Mouse (Mus musculus): ENCODE data around the gene Gm10142. TPM values are rescaled to one million over a fixed set of nuclear protein-coding genes. Genes with fewer than 3 reads are reported as not detected.
"Not testable (repeated sequence)": the region's sequence is repeated elsewhere in the genome, so short reads cannot be mapped to it uniquely, and the experiment has no call there.

Gm10142 gene
- polyA plus RNA-seq, 1 experiment from 2014 or later = 0.56 TPM

GRCm38 (mm10) chr10:77738929-77739328, 23.3 kb downstream of the Gm10142 start:
- 0 out of 2 replicates have a peak, but pooled peaks cover 4% of the 10 kb centered on the region for H3K4me1 ChIP-seq
- no peak overlapping the region for H3K27ac ChIP-seq (replicated peaks)
- no peaks in the 10 kb centered on the region for H3K9me3 ChIP-seq (replicated peaks)
- no peak for ATAC-seq (ENCODE audit: insufficient number of reproducible peaks, low FRiP score, low TSS enrichment, low read depth)
- H3K9ac ChIP-seq = no peak overlapping the region
- H3K27me3 ChIP-seq = no peaks in the 10 kb centered on the region
- H3K4me2 ChIP-seq (replicated peaks) = no peak overlapping the region
- no peaks in the 10 kb centered on the region for H3K36me3 ChIP-seq
- WGBS = 88% methylated on average over 4 of the region's 4 CpGs
- no peak overlapping the region for H3K4me3 ChIP-seq (replicated peaks)

GRCm38 (mm10) chr10:77741924-77742688, 26.5 kb downstream of the Gm10142 start, which contains the start of gene Gm18596:
Gene Gm18596, minus strand, starts transcription at chr10:77742638.
- not testable (repeated sequence) for H3K9me3 ChIP-seq (replicated peaks); H3K4me3 ChIP-seq (replicated peaks); H3K36me3 ChIP-seq; H3K27me3 ChIP-seq; H3K27ac ChIP-seq (replicated peaks); H3K4me1 ChIP-seq; H3K9ac ChIP-seq; H3K4me2 ChIP-seq (replicated peaks); ATAC-seq (ENCODE audit: insufficient number of reproducible peaks, low FRiP score, low TSS enrichment, low read depth)
- WGBS = 55% methylated on average over 5 of the region's 5 CpGs

- H3K4me3 ChIP-seq (replicated peaks); ATAC-seq (ENCODE audit: insufficient number of reproducible peaks, low FRiP score, low TSS enrichment, low read depth); H3K9me3 ChIP-seq (replicated peaks); H3K4me2 ChIP-seq (replicated peaks); H3K27me3 ChIP-seq; H3K4me1 ChIP-seq; H3K27ac ChIP-seq (replicated peaks); H3K36me3 ChIP-seq; H3K9ac ChIP-seq: not testable (repeated sequence)
- WGBS = 78% methylated on average over 1 of the region's 1 CpGs
These were observed 35.1 kb downstream of the Gm10142 start for GRCm38 (mm10) chr10:77750686-77751085.

- H3K4me1 ChIP-seq; H3K4me3 ChIP-seq (replicated peaks); H3K27me3 ChIP-seq; H3K36me3 ChIP-seq; H3K4me2 ChIP-seq (replicated peaks); H3K9ac ChIP-seq; ATAC-seq (ENCODE audit: insufficient number of reproducible peaks, low FRiP score, low TSS enrichment, low read depth); H3K27ac ChIP-seq (replicated peaks); H3K9me3 ChIP-seq (replicated peaks): not testable (repeated sequence)
- WGBS = 47% methylated on average over 1 of the region's 1 CpGs
These were observed 35.6 kb downstream of the Gm10142 start, which contains the start of gene Gm9736 for GRCm38 (mm10) chr10:77751254-77751653. Gene Gm9736, minus strand, starts transcription at chr10:77751354.

- not testable (repeated sequence) for H3K4me2 ChIP-seq (replicated peaks); H3K9me3 ChIP-seq (replicated peaks); H3K27ac ChIP-seq (replicated peaks); H3K27me3 ChIP-seq; ATAC-seq (ENCODE audit: insufficient number of reproducible peaks, low FRiP score, low TSS enrichment, low read depth); H3K4me3 ChIP-seq (replicated peaks); H3K9ac ChIP-seq; H3K4me1 ChIP-seq; H3K36me3 ChIP-seq
- 57% methylated on average over 3 of the region's 3 CpGs for WGBS
These were observed 36.7 kb downstream of the Gm10142 start for GRCm38 (mm10) chr10:77752312-77752711.

- no peak for ATAC-seq (ENCODE audit: insufficient number of reproducible peaks, low FRiP score, low TSS enrichment, low read depth)
- Histone ChIP-seq H3K27me3 (no peaks in the 10 kb centered on the region), H3K36me3 (no peaks in the 10 kb centered on the region), H3K4me1 (no peaks in the 10 kb centered on the region), H3K27ac (replicated peaks) (no peak overlapping the region), H3K4me3 (replicated peaks) (no peak overlapping the region), H3K9me3 (replicated peaks) (no peaks in the 10 kb centered on the region), H3K9ac (no peak overlapping the region), H3K4me2 (replicated peaks) (no peak overlapping the region)
These were observed 37.8 kb downstream of the Gm10142 start for GRCm38 (mm10) chr10:77753448-77753847.

GRCm38 (mm10) chr10:77759582-77759981, 44.0 kb downstream of the Gm10142 start, which contains the start of gene Gm3233:
Gene Gm3233, minus strand, starts transcription at chr10:77759682.
- 80% methylated on average over 1 of the region's 1 CpGs for whole genome bisulfite sequencing
- not testable (repeated sequence) for H3K27ac ChIP-seq (replicated peaks); H3K27me3 ChIP-seq; H3K9ac ChIP-seq; H3K4me3 ChIP-seq (replicated peaks); ATAC-seq (ENCODE audit: insufficient number of reproducible peaks, low FRiP score, low TSS enrichment, low read depth); H3K4me2 ChIP-seq (replicated peaks); H3K9me3 ChIP-seq (replicated peaks); H3K36me3 ChIP-seq; H3K4me1 ChIP-seq

Other genes starting within 250 kb of the Gm10142 start
- 37.5 and 38.8 TPM in 2 replicates for gene Fam207a, start 200.0 kb upstream of the Gm10142 start, polyA plus RNA-seq (2015; fragmentation: Nextera tagmentation; extraction: Ambion mirVana)
- gene Itgb2, start 185.6 kb upstream of the Gm10142 start, polyA plus RNA-seq (2015; fragmentation: Nextera tagmentation; extraction: Ambion mirVana) = 2.8 and 3.3 TPM in 2 replicates
- 135 and 136 TPM in 2 replicates for gene Pttg1ip, start 134.1 kb upstream of the Gm10142 start, polyA plus RNA-seq (2015; fragmentation: Nextera tagmentation; extraction: Ambion mirVana)
- gene Sumo3, start 109.7 kb upstream of the Gm10142 start, polyA plus RNA-seq (2015; fragmentation: Nextera tagmentation; extraction: Ambion mirVana) = 323 and 339 TPM in 2 replicates
- 3.1 TPM in 1 of 2 replicates, not detected in the other for gene Gm49325, start 109.6 kb upstream of the Gm10142 start, polyA plus RNA-seq (2015; fragmentation: Nextera tagmentation; extraction: Ambion mirVana)
- 92.2 and 102 TPM in 2 replicates for gene Ube2g2, start 93.5 kb upstream of the Gm10142 start, polyA plus RNA-seq (2015; fragmentation: Nextera tagmentation; extraction: Ambion mirVana)
- gene Tspear, start 29.2 kb upstream of the Gm10142 start, polyA plus RNA-seq (2015; fragmentation: Nextera tagmentation; extraction: Ambion mirVana) = 3.3 and 3.4 TPM in 2 replicates
- 0.60 and 0.85 TPM in 2 replicates for gene Gm19402, start 25.1 kb upstream of the Gm10142 start, polyA plus RNA-seq (2015; fragmentation: Nextera tagmentation; extraction: Ambion mirVana)
- gene Gm9508, start 18.6 kb upstream of the Gm10142 start, polyA plus RNA-seq (2015; fragmentation: Nextera tagmentation; extraction: Ambion mirVana) = 1.0 and 1.9 TPM in 2 replicates
- 0.59 TPM in 1 of 2 replicates, not detected in the other for gene Gm10272, start 9.2 kb upstream of the Gm10142 start, polyA plus RNA-seq (2015; fragmentation: Nextera tagmentation; extraction: Ambion mirVana)
- 2.2 and 2.8 TPM in 2 replicates for gene Gm10024, start 4.3 kb upstream of the Gm10142 start, polyA plus RNA-seq (2015; fragmentation: Nextera tagmentation; extraction: Ambion mirVana)
- gene Krtap12-1, start 4.8 kb downstream of the Gm10142 start, polyA plus RNA-seq (2015; fragmentation: Nextera tagmentation; extraction: Ambion mirVana) = 1.1 and 1.8 TPM in 2 replicates
- gene Gm10100, start 10.7 kb downstream of the Gm10142 start, polyA plus RNA-seq (2015; fragmentation: Nextera tagmentation; extraction: Ambion mirVana) = 0.75 and 1.2 TPM in 2 replicates
- gene Gm18596, start 26.8 kb downstream of the Gm10142 start, polyA plus RNA-seq (2015; fragmentation: Nextera tagmentation; extraction: Ambion mirVana) = 1.5 and 1.7 TPM in 2 replicates
- 1.5 and 1.9 TPM in 2 replicates for gene Gm9736, start 35.5 kb downstream of the Gm10142 start, polyA plus RNA-seq (2015; fragmentation: Nextera tagmentation; extraction: Ambion mirVana)
- 0.41 and 0.77 TPM in 2 replicates for gene Gm3233, start 43.9 kb downstream of the Gm10142 start, polyA plus RNA-seq (2015; fragmentation: Nextera tagmentation; extraction: Ambion mirVana)
- gene Gm3238, start 55.5 kb downstream of the Gm10142 start, polyA plus RNA-seq (2015; fragmentation: Nextera tagmentation; extraction: Ambion mirVana) = 0.92 TPM in 1 of 2 replicates, not detected in the other
- 1.3 and 1.7 TPM in 2 replicates for gene Gm7138, start 61.1 kb downstream of the Gm10142 start, polyA plus RNA-seq (2015; fragmentation: Nextera tagmentation; extraction: Ambion mirVana)
- gene Gm3250, start 66.7 kb downstream of the Gm10142 start, polyA plus RNA-seq (2015; fragmentation: Nextera tagmentation; extraction: Ambion mirVana) = not detected in 2 replicates
- 0.54 TPM in 1 of 2 replicates, not detected in the other for gene Gm7137, start 72.4 kb downstream of the Gm10142 start, polyA plus RNA-seq (2015; fragmentation: Nextera tagmentation; extraction: Ambion mirVana)
- gene Gm9639, start 79.3 kb downstream of the Gm10142 start, polyA plus RNA-seq (2015; fragmentation: Nextera tagmentation; extraction: Ambion mirVana) = 0.91 and 1.0 TPM in 2 replicates
- 0.24 and 0.55 TPM in 2 replicates for gene Gm19668, start 83.3 kb downstream of the Gm10142 start, polyA plus RNA-seq (2015; fragmentation: Nextera tagmentation; extraction: Ambion mirVana)
- 2.0 and 2.1 TPM in 2 replicates for gene Gm9507, start 96.0 kb downstream of the Gm10142 start, polyA plus RNA-seq (2015; fragmentation: Nextera tagmentation; extraction: Ambion mirVana)
- gene Gm2696, start 98.9 kb downstream of the Gm10142 start, polyA plus RNA-seq (2015; fragmentation: Nextera tagmentation; extraction: Ambion mirVana) = 2.8 and 3.4 TPM in 2 replicates
- 2.6 and 5.3 TPM in 2 replicates for gene Krtap10-4, start 111.3 kb downstream of the Gm10142 start, polyA plus RNA-seq (2015; fragmentation: Nextera tagmentation; extraction: Ambion mirVana)
- gene Krtap10-10, start 120.1 kb downstream of the Gm10142 start, polyA plus RNA-seq (2015; fragmentation: Nextera tagmentation; extraction: Ambion mirVana) = 2.9 and 3.8 TPM in 2 replicates
- 0.73 and 0.88 TPM in 2 replicates for gene Gm36176, start 131.0 kb downstream of the Gm10142 start, polyA plus RNA-seq (2015; fragmentation: Nextera tagmentation; extraction: Ambion mirVana)
- 3.0 and 3.4 TPM in 2 replicates for gene Gm10318, start 137.1 kb downstream of the Gm10142 start, polyA plus RNA-seq (2015; fragmentation: Nextera tagmentation; extraction: Ambion mirVana)
- gene Gm3285, start 146.2 kb downstream of the Gm10142 start, polyA plus RNA-seq (2015; fragmentation: Nextera tagmentation; extraction: Ambion mirVana) = 2.4 and 3.3 TPM in 2 replicates
- gene Lrrc3, start 186.7 kb downstream of the Gm10142 start, polyA plus RNA-seq (2015; fragmentation: Nextera tagmentation; extraction: Ambion mirVana) = 4.3 and 5.0 TPM in 2 replicates